Mouse (Mus musculus): ENCODE results near the gene Anxa9. TPM values are rescaled to one million over a fixed set of nuclear protein-coding genes. Genes with fewer than 3 reads are reported as not detected.
"Not testable (repeated sequence)": the region's sequence is repeated elsewhere in the genome, so short reads cannot be mapped to it uniquely, and the experiment has no call there.

Anxa9 gene
- total RNA-seq (2021): 1 to 10 TPM; 1.1 to 1.3 TPM
- long read RNA-seq, experiment 1, partial matches to known transcripts: 0 of 2 reads
- long read RNA-seq, experiment 1, other reads (novel, unspliced or antisense): 2 of 2 reads
- long read RNA-seq, experiment 2, partial matches to known transcripts: 0 of 2 reads
- long read RNA-seq, experiment 2, other reads (novel, unspliced or antisense): 2 of 2 reads

DNA sequence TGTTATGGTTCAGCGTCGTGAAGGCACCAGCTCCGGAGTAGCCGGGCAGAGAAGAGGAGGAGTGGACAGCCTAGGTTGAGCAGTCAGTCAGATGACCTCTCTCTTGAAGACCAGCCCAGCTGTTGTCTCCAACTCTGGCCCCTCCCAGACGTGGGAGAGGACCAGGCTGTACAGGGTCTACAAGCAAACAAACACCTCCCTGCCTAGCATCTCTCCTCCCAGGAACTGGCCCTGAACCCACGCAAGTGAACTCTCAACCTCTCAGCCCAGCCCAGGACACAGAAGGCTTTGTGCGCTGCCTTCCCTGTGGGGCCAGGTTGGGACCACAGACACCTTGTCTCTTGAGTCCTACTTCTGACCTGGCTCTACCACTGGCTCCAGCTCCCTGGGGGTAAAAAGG lies at the start of gene Anxa9:
Anxa9 (minus strand) TSS at position 77 of the 400 bp plus-strand sequence.
- no peak for DNase-seq

DNA sequence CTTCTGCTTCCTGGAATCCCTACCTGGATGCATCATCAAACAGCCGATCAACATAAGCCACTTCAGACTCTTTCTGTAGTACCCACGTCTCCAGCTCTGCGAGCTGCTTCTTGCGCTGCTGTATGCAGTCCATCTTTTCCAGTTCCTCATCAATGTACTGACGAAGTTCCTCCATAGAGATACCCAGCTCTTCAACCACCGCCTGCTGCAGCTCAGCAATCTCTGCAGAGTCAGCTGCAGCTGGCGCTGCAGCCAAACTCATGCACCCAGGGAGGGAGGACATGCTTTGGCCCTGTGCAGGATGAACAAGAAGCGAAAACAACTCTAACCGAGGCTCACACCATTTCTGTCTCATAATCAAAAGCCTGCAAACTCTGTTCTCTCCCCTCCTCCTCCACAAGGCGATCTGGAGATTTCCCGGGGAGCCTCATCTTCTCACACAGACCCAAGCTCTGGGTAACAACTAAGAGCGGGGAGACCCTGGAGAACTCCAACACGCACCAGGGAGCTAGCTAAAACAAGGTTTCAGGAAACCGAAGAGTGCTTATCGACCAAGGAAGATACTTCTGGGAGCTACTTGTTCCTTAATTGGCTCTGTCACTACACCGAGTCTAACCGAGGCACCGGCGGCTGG lies 49.1 kb upstream of the Anxa9 start:
- not testable (repeated sequence) for DNase-seq

DNA sequence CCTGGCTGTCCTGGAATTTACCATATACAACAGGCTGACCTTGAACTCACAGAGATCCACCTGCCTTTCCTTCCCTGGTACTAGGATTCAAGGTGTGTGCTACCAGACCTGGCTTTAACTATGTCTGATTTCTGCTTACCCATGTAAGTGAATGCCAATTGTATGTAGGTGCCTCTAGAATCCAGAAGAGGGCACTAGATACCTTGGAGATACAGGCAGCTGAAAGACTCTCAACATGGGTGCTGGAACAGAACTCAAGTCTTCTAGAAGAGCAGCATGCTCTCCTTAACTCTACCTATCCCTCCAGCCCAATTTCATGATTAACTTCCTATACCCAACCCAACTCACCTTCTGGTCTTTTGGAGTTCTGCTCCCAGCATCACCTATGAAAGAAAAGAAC lies 42.5 kb upstream of the Anxa9 start:
- DNase-seq: peak; percentile 10

DNA sequence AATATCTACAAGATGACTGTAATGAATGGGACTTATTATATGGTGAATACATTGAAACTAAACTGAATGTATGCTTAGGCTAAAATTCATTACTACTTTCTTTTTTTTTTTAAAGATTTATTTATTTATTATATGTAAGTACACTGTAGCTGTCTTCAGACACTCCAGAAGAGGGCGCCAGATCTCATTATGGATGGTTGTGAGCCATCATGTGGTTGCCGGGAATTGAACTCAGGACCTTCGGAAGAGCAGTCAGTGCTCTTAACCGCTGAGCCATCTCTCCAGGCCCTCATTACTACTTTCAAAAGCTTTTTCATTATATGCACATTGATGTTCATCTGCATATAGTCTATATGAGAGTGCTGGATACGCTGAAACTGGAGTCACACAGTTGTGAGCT lies 41.4 kb upstream of the Anxa9 start:
- DNase-seq: not testable (repeated sequence)

DNA sequence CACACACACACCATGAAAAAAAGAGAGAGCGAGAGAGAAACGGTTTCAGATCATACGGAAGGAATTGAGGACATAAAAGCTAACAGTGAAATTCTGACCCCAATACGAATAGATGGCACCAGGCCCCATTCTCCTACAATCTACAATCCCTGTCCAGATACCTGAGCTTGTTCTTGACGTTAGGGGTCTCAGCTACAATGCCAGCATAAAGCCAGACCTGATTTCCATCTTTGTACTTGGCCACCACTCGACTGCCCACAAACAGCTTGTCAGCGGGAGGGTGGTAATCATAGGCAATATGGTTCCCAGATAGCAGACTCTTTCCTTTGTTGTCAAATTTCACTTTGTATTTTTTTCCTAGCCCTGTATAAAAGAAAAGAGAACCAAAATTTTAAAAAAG lies 39.5 kb upstream of the Anxa9 start:
- DNase-seq: no peak

DNA sequence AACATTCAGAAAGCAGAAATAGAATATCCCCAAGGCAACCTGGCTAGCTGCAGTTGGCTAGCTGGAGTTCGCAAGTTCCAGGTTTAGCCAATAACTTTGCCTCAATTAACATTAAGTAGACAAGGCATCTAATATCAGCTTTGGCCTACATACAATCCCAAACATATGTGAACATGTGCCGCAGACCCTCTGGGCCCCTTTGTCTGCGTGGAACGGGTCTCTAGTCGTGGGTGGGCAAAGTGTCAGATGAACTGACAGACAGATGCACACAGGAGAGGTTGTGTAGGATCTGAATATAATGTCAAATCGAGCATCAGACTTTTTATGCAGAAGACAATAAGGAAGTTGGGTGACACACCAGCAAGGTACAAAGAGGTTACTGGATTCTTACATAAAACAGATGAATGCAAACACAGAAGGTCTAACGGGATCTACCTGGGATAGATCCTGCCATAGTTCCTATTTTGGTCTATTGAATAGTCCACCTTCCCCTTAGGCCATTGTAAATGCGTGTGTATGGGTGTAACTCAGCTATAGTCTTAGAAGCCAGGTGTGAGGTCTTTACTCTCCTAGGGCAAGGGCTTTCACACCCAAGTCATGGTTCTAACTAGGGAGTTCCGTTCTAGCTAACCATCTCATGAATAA lies 36.5 kb upstream of the Anxa9 start:
- DNase-seq: not testable (repeated sequence)

DNA sequence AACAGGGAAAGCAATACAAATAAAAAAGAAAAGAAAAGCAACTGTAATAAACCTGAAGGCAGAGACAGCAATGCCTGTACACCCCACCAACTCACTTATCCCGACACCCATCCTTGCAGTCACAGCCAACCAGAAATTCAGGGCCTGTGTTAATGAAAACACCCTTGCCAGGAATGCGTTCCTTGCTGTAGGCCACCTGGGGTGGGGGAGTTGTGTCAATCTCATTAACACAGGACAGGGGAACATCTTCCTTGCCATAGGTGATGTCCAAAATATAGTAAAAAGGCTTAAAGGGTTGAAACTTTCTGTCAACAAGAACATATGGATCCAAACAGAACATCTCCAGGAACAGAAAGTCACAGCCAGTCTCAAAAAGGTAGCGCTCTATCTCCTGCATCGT lies 31.3 kb upstream of the Anxa9 start:
- no peak for DNase-seq

DNA sequence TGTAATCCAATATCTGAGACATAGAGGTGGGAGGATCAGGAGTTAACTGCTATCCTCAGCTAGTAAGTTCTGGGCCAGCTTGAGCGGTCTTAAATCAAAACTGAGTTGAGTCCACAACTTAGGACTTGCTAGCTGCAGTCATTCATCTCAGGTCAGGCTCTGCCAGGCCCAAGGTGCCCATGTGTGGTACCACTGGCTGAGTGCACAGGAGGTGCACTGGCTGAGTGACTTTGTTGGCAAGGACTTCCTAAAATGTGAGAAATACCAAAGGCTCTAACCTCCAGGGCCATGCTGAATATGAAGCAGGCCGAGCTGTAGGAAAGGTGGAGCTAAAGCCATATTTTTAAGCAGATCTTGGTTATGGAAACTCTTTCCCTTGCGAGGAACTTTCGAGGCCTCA lies 30.4 kb upstream of the Anxa9 start:
- DNase-seq: no peak

DNA sequence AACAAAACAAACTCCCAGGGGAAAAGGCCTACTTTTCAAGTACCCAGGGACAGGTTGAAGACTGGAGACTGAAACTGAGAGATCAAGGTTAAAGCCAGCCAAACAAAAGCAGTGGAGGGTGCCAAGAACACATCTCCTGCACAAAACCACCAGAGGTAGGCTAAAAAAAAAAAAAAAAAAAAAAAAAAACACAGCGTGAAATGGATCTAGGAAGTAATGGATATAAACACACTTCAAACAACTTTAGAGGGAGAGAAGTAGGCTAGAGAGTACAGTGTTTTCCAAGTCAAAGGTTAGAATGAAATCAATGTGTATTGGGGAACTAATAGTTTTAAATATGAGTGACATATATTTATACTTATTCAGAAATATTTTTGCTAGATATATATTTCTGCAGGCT lies 24.6 kb upstream of the Anxa9 start:
- DNase-seq: no peak

DNA sequence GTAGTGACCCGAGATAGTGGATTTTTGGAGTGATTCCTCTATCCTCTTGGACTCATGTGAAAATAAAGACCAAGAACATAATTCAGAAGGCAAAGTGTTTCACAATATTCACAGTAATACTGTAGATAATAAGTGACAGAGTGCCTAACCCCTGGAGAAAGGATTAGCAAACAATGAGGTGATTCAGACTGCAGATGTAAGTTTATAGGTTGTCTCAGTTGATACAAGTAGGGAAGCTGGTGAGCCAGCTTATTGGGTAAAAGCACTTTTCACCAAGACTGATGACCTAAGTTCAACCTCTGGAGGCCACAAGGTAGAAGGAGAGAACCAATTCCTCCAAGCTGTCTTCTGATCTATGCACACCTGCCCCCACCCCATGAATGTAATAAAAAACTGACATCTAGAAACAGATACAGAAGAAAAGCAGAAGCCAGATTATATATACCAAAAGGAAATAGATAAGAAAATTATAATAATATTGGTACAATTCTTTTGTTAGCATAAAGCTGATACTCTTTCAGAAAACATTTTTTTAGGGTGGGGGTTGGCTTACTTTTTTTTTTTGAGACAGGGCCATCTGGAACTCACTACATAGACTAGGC lies 21.9 kb upstream of the Anxa9 start:
- DNase-seq: no peak

DNA sequence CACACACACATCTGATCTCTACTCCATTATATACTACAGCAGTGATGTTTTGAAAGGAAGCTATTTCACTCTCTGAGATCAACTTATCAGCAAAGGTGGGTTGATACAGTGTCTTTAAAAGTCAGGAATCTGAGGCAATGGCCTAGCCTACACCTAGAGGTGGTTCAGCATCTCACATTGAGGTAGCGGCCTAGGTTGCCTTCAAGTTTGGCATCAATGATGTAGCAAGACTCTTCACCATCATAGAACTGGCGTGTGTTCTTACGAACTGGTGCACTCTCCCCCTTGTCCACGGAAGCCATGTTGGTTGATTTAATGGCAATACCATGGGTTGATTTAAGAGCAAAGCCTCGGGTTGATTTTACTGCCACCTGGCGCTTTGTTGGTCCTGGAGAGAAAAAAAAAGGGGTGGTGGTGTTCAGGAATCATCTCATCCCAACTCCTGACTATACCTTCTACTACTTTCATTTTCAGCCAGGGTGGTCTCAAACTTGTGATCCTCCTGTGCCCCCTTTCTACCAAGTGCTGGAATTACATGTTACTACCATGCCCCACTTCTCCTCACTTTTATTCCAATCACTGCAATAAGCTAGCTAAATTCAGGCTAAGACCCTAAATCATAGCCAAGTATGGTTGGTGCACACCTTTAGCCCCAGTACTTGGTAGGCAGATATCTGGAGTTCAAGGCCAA lies 17.6 kb upstream of the Anxa9 start:
- DNase-seq: no peak

DNA sequence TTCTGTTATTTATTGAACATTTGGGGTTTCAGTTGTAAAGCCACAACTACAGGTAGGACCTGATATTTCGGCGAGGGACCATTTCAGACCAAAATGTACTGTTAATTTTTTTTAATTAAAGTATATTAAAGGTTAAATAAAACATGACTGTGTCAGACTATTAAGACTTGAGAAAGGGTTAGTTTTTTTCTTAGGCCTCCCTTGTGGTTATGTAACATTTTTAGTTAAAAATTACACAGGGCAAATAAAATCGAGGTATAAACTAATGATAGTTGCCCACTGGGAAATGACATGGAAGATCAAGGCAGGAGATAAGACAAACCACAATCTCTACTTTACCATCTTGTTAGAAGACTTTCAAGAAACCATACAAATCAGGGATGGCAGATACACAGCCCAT lies 16.5 kb upstream of the Anxa9 start:
- DNase-seq: no peak

DNA sequence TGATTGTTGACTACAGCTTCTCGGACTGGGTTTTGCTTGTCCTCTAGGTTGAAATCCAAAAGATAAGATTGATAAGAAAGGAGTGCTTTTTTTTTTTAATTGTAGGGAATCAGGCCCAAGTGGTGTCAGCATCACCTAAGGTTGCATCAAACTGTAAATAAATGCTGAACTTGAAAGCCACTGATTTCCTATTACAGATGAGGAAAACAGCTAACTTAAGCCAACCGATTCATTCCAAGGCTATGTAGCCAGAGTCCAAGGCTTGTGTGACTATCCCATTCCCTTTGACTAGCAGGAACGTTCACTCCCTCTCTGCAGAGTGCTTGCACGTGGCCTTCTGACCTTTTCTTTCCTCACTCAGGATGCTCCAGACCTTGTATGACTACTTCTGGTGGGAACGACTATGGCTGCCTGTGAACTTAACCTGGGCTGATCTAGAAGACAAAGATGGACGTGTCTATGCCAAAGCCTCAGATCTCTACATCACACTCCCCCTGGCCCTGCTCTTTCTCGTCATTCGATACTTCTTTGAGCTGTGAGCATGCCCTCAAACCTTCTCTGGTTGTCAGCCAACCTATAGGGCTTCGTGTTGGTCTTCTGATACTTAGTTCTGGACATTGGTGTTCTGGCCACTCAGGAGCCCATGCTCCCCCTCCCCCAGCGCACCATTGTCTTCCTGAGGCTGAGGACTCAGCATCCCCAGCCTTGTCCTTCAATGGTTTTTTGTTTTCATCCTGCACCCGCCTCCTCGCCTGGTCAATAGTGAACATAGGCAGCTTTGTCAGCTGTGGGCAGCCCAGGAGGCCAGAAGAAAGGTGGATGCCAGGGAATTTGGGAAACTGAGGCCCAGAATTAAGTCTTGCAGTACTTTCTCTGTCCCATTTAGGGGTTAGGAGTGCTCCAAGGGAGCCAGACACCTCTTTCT lies 13.0 kb upstream of the Anxa9 start:
- DNase-seq: no peak

DNA sequence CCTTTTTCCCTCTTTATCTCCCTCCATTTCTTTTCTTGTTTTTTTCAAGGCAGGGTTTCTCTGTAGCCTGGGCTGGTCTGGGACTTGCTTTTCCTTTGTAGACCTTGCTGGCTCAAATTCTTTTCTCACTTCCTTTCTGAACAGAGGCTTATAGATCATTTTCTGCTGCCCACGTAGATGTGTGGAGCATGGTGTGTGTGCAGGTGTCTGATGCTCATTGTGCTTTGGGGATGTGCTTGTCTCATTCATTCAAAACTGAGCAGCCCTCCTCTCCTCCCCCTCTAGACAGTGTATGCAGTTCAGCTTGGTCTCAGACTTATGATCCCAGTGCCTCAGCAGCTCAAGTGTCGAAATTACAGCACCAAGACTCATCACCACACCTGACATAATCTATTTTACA lies 12.1 kb upstream of the Anxa9 start:
- DNase-seq: no peak

DNA sequence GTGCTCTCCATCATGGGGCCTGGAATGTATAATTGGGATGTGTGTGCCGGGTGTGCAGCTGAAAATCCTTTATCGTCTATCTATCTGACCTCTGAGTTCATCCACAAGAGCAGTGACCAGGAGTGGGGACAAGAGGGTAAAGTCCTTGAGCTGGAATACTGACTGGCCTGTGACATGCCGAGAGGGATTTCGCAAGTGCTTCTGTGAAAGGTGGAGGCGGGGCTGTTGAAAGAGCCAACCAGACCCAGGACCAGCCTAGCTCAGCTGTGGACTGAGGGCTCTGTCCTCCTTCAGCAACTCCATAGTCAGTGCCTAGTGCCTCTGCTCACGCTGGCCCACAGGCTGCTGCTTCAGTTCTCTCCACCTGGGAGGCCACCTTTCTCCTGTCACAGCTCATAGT lies 11.6 kb upstream of the Anxa9 start:
- DNase-seq: peak; percentile 83

DNA sequence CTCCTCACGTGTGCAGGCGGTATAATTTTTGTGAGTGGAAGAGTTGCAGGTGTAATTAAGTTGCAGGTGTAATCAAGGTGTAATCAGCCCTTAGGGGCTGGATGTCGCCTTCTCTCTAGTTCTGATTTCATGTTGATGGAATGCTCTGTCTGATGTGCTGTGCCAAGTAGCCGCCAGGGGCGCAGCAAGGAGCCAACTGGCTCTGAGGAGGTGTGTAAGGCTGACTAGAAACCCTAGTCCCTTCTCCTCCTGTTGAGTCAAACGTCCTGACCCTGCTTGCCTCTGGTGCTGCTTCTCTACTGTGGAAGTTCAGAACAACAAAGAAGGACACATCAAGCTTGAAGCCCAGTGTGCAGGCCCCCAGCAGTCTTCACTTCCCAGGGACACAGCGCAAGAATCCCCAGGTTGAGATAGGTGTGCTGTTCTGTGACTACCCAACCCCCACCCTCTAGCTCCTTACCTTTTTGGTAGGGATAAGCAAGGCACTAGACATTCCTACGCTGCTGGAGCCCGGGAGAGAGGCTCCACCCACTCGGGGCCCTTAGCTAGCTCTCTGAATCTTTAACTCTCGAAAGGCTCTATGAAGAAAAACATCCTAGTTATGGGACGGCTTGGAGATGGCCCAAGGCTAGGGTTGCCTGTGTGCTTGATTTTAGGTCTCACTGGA lies 10.6 kb upstream of the Anxa9 start:
- peak; percentile 68 for DNase-seq

DNA sequence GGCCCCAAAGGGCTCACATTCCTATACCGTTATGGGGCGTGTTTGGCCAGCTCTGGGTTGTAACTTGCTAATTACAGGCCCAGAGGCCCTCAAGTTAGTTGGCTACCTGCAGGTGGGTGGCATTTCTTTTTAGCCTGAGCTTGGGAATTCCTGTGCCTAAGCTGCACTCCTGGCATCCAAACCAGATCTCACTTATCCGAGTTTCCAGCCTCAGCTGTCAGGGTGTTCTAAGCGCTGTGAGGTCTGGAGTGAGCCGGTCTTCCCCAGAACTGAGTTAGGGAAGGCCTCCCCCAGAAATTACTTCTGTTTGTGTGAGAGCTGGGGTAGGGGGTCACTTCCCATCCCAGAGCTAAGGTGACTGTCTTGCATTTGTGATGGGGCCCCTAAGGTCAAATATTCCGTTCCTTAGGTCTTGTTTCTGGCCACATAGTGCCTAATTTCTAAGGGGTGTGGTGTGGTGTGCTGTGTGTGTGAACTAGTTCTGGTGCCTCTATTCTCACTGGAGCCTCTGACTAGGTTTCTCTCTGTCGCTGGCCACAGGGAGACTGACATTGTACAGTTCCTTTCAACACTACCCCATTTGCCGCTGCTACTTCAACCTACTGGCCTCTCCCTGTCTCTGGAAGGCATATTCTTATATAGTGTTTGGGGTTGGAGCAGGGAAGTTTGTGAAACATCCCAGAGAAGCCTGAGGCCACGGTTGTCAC lies 9.0 kb upstream of the Anxa9 start:
- no peak for DNase-seq

DNA sequence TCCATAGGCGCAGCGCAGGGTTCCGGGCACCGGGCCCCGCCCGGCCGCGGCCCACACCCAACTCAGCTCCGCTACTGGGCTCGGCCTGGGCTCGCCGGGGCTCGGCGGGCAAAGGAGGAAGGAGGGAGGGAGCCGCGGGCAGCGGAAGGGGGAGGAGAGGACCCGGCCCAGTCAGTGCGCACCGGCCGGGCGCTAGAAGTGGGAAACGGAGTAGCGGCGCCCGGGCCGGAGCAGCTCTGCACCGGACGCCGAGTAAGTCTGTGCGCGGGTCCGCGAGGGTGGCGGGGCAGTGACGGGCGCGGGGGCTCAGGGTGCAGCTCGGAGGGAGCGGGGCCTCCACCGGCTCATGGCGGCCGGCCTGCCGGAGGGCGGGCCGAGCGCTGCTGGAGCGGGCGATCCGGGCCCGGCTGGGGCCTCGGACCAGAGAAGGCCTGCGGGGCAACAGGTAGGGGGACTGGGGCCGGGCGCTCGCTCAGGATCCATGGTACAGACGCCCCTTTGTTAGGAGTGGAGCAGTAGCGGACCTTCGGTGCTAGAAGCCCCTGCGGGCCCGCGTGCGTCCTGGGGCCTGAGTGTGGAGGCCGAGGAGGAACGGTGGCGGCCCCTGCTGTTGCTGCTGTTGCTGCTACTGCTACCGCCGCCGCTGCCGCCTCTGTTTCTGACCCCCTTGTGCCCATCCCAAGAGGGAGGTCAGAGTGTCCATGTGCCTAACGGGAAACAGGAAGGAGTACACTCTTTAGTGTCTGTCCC lies 8.3 kb upstream of the Anxa9 start:
- DNase-seq: peak; percentile 96

DNA sequence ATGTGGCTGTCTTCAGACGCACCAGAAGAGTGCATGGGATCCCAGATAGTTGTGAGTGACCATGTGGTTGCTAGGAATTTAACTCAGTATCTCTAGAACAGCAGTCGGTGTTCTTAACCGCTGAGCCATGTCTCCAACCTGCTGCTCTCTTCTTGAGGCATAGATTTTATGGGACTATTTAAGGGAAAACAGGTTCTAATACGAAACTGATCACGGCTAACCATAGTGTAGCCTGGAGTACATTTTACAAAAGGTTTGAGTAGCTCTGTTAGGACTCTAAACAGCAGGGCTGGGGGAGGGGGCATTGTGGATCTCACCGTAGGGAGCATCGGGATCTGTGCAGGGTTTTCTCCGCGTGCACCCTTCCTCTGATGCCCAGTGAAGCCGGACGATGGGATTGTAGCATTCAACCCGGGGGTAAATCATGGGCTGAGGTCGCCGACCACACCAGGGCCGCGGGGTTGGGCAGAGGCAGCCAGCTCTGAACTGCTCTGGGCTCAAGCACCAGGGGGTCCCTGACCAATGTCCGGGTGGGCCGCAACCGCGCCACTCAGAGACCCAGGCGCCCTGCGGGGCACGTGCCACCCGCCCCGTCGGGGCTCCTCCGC lies 7.6 kb upstream of the Anxa9 start, which contains the start of gene Cers2:
Cers2 (plus strand) TSS at position 306 of the 608 bp plus-strand sequence.
- DNase-seq: no peak

All from adrenal gland, postnatal 10 days (tissue).